Mouse (Mus musculus): ENCODE measurements around the gene Pld3. TPM values are rescaled to one million over a fixed set of nuclear protein-coding genes. Genes with fewer than 3 reads are reported as not detected.

Pld3 gene
- total and polyA plus RNA-seq, 2 experiments = 8.3 to 37.4 TPM

DNA sequence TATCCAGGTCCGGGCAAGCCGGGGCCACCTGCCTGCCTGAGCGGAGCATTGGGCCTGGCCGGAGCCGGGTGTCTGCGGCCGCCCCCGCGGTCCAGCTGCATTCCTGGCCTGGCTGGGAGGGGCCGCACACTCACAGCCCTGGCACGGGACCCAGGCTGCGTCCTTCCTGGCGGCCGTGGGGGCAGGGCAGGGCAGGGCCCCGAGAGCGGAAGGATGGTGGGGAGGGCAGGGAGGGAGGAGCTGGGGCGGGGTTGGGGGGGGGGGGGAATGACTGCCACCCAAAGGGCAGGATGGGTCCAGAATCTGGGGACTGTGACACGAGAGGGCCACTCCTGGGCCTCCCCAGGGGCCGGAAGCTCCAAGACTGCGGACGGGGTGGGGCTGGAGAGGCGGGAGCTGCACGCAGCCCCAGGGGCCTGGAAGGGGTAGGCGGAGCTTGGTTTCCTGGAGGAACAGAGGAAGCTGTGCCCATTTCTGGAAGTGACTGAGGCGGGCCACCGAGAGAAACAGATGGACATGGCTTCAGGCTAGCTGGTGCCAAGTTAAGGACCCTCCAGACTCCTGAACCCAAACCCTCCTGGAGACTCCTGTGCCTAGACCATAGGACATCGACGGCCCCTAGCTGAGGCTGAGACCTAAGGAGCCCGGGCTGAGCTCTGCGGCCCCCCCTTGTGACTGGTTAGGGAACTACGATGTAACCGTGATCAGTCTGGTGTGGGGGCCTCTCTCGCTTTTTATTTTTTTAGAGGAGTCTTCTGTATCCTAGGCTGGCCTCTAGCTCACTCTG, 62.3 kb downstream of the Pld3 start:
- Histone ChIP-seq H3K4me1 (ENCODE audit: control insufficient read depth, insufficient read depth, low read length) (peaks cover 17% of the 10 kb centered on the region), H3K27me3 (ENCODE audit: control insufficient read depth, insufficient read depth, low read length) (no peaks in the 10 kb centered on the region), H3K36me3 (ENCODE audit: control insufficient read depth, insufficient read depth, low read length) (no peaks in the 10 kb centered on the region), H3K9ac (ENCODE audit: low read depth, low read length) (peak overlapping the region; percentile 74), H3K79me2 (ENCODE audit: control insufficient read depth, insufficient read depth, low read length) (peaks cover 11% of the 10 kb centered on the region; the same call in 1 of the 2 replicates), H3K4me3 (ENCODE audit: insufficient read depth, low read depth, low read length) (peak overlapping the region; percentile 65), H3K27ac (replicated peaks; ENCODE audit: insufficient read depth, low read depth, low read length) (peak overlapping the region; percentile 88)
- peak; percentile 91 for DNase-seq (ENCODE audit: extremely low read depth, low read depth, low spot score)
- TF ChIP-seq CTCF (IDR thresholded peaks at IDR 0.05; ENCODE audit: low read depth, low read length) = peak; percentile 76
- TF ChIP-seq POLR2A (IDR thresholded peaks at IDR 0.05; ENCODE audit: extremely low read depth, insufficient read depth, low read length) = 0 out of 2 replicates have a peak, but pooled peaks have one; percentile 40
- under 1% methylated on average over 30 of the region's 33 CpGs for WGBS

DNA sequence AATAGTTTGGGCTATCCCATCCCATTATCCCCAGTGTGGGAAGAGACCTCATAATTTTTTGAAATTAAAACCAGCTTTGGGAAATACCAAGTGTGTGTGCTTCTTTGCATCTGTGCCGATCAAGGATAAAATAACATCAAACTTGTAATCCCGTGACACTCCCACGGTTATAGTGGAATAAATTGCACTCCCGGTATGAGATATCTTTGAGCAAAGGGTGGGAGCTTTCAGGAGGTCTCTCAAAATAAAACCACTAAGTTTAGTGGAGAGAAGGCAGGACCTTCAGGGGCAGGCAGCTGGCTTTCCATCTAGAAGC, 62.8 kb downstream of the Pld3 start:
- WGBS = 23% methylated on average over 4 of the region's 4 CpGs
- Histone ChIP-seq H3K27me3 (ENCODE audit: control insufficient read depth, insufficient read depth, low read length) (no peaks in the 10 kb centered on the region), H3K27ac (replicated peaks; ENCODE audit: insufficient read depth, low read depth, low read length) (peak overlapping the region; percentile 62), H3K9ac (ENCODE audit: low read depth, low read length) (peak overlapping the region; percentile 59), H3K79me2 (ENCODE audit: control insufficient read depth, insufficient read depth, low read length) (peaks cover 11% of the 10 kb centered on the region; the same call in 1 of the 2 replicates), H3K4me3 (ENCODE audit: insufficient read depth, low read depth, low read length) (peak overlapping the region; percentile 14; the same call in 1 of the 2 replicates), H3K36me3 (ENCODE audit: control insufficient read depth, insufficient read depth, low read length) (no peaks in the 10 kb centered on the region), H3K4me1 (ENCODE audit: control insufficient read depth, insufficient read depth, low read length) (peaks cover 17% of the 10 kb centered on the region)
- TF ChIP-seq POLR2A (IDR thresholded peaks at IDR 0.05; ENCODE audit: extremely low read depth, insufficient read depth, low read length) (no peak), CTCF (IDR thresholded peaks at IDR 0.05; ENCODE audit: low read depth, low read length) (no peak)
- no peak for DNase-seq (ENCODE audit: extremely low read depth, low read depth, low spot score)

DNA sequence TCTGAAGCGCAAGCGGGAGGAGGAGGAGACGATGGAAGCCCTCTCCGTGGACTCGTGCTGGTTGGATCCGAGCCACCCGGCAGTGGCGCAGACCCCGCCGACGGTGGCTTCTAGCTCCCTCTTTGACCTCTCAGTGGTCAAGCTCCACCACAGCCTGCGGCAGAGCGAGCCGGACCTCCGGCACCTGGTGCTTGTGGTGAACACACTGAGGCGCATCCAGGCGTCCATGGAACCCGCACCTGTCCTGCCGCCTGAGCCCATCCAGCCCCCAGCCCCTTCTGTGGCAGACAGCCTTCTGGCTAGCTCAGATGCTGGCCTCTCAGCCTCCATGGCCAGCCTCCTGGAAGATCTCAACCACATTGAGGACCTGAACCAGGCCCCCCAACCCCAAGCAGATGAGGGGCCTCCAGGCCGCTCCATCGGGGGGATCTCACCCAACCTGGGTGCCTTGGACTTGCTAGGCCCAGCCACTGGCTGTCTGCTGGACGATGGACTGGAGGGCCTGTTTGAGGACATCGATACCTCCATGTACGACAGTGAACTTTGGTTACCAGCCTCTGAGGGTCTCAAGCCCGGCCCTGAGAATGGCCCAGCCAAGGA, 63.6 kb downstream of the Pld3 start:
- H3K9ac ChIP-seq (ENCODE audit: low read depth, low read length) = no peak overlapping the region
- 86% methylated on average over 25 of the region's 25 CpGs for WGBS
- H3K79me2 ChIP-seq (ENCODE audit: control insufficient read depth, insufficient read depth, low read length) = peaks cover 11% of the 10 kb centered on the region; the same call in 1 of the 2 replicates
- peaks cover 17% of the 10 kb centered on the region for H3K4me1 ChIP-seq (ENCODE audit: control insufficient read depth, insufficient read depth, low read length)
- TF ChIP-seq POLR2A (IDR thresholded peaks at IDR 0.05; ENCODE audit: extremely low read depth, insufficient read depth, low read length) = no peak
- TF ChIP-seq CTCF (IDR thresholded peaks at IDR 0.05; ENCODE audit: low read depth, low read length) = no peak
- H3K27ac ChIP-seq (replicated peaks; ENCODE audit: insufficient read depth, low read depth, low read length) = no peak overlapping the region
- H3K4me3 ChIP-seq (ENCODE audit: insufficient read depth, low read depth, low read length) = no peak overlapping the region
- H3K36me3 ChIP-seq (ENCODE audit: control insufficient read depth, insufficient read depth, low read length) = no peaks in the 10 kb centered on the region
- no peak for DNase-seq (ENCODE audit: extremely low read depth, low read depth, low spot score)
- H3K27me3 ChIP-seq (ENCODE audit: control insufficient read depth, insufficient read depth, low read length) = no peaks in the 10 kb centered on the region

DNA sequence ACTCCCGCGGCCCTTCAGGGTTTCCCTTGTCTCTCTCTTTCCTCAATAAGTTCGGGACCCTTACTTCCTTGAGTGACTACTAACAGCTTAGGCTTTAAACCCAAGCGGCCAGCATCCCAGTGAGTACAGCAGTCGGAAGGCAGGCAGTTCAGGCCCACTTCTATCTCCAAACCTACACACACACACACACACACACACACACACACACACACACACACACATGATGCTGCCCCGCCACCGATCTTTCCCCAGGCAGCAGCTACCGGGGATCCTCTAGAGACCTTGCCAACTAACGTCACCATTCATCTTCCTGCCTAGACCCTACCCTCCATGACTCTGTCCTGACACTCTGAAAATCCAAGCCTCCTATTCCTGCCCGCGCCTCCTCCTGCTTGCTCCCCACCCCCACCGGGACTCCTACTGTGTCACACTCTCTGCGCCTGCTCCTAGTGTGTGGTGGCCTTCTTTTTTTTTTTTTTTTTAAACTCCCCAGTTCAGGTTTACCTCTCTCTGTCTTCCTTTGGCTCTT, 65.2 kb downstream of the Pld3 start:
- peak overlapping the region; percentile 90 for H3K27ac ChIP-seq (replicated peaks; ENCODE audit: insufficient read depth, low read depth, low read length)
- peaks cover 17% of the 10 kb centered on the region for H3K4me1 ChIP-seq (ENCODE audit: control insufficient read depth, insufficient read depth, low read length)
- no peaks in the 10 kb centered on the region for H3K27me3 ChIP-seq (ENCODE audit: control insufficient read depth, insufficient read depth, low read length)
- peak overlapping the region; percentile 86 for H3K9ac ChIP-seq (ENCODE audit: low read depth, low read length)
- peak; percentile 37 for DNase-seq (ENCODE audit: extremely low read depth, low read depth, low spot score)
- peaks cover 11% of the 10 kb centered on the region; the same call in 1 of the 2 replicates for H3K79me2 ChIP-seq (ENCODE audit: control insufficient read depth, insufficient read depth, low read length)
- no peaks in the 10 kb centered on the region for H3K36me3 ChIP-seq (ENCODE audit: control insufficient read depth, insufficient read depth, low read length)
- WGBS = 1% methylated on average over 13 of the region's 13 CpGs
- peak overlapping the region; percentile 77 for H3K4me3 ChIP-seq (ENCODE audit: insufficient read depth, low read depth, low read length)
- TF ChIP-seq CTCF (IDR thresholded peaks at IDR 0.05; ENCODE audit: low read depth, low read length) = no peak
- TF ChIP-seq POLR2A (IDR thresholded peaks at IDR 0.05; ENCODE audit: extremely low read depth, insufficient read depth, low read length) = no peak

DNA sequence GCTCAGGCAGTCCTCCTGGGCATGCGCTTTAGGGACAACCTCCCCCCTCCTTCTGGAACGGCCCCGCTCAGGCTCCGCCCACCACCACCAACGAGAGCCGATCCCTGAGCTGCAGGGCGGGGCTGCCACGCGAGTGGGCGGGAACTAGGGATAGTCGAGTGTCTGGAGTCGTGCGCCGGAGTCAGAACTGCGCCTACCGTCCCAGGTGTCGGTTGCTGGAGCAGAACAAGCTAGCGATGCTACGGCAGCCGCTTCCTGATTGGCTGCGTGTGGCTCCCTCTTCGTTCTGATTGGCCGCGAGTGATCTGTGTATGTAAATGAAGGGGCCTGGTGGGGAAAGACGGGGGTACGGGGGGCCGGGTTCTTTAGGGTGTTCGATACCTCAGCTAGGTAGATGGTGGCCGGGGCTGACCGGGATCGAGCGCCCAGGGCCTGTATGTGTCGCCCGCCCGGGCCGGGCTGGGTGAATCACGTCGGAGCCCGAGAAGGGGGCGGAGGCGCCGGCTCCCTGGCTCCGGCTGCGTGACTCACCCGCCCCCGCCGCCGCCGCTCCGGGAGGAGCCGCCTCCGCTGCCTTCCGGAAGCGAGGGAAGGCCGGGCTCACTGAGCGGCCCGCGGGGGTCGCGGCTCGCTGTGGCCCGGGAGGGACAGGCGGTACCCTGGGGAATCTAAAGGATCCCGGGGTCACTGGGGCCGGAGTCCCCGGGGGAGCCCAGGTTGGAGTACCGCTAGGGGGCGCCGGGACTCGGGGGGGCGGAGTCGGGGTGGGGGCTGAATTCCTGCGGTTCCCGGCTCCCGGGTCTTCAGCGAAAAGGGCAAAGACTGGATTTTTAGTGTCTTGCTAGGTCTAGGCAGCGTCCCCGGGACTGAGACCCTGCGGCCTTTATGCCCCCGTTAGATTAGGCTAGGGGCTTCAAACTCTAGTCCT, 66.0 kb downstream of the Pld3 start, which contains the start of gene Sertad1:
Gene Sertad1, plus strand, starts transcription at position 141 of the 928 bp plus-strand sequence.
- peak; percentile 98 for TF ChIP-seq POLR2A (IDR thresholded peaks at IDR 0.05; ENCODE audit: extremely low read depth, insufficient read depth, low read length)
- TF ChIP-seq CTCF (IDR thresholded peaks at IDR 0.05; ENCODE audit: low read depth, low read length) = peak; percentile 55
- peaks cover 11% of the 10 kb centered on the region; the same call in 1 of the 2 replicates for H3K79me2 ChIP-seq (ENCODE audit: control insufficient read depth, insufficient read depth, low read length)
- H3K27ac ChIP-seq (replicated peaks; ENCODE audit: insufficient read depth, low read depth, low read length) = peak within 1 kb of the TSS; percentile 90
- peak; percentile 96 for DNase-seq (ENCODE audit: extremely low read depth, low read depth, low spot score)
- H3K36me3 ChIP-seq (ENCODE audit: control insufficient read depth, insufficient read depth, low read length) = no peaks in the 10 kb centered on the region
- peak within 1 kb of the TSS; percentile 86 for H3K9ac ChIP-seq (ENCODE audit: low read depth, low read length)
- peaks cover 17% of the 10 kb centered on the region for H3K4me1 ChIP-seq (ENCODE audit: control insufficient read depth, insufficient read depth, low read length)
- peak within 1 kb of the TSS; percentile 77 for H3K4me3 ChIP-seq (ENCODE audit: insufficient read depth, low read depth, low read length)
- no peaks in the 10 kb centered on the region for H3K27me3 ChIP-seq (ENCODE audit: control insufficient read depth, insufficient read depth, low read length)
- under 1% methylated on average over 78 of the region's 80 CpGs for WGBS
